Mouse (Mus musculus) right cerebral cortex, postnatal 4 days (tissue): ENCODE measurements around the gene Slc24a4.
"Not testable (repeated sequence)": the region's sequence is repeated elsewhere in the genome, so short reads cannot be mapped to it uniquely, and the experiment has no call there.

Experiments used
- DNase-seq: peaks from one replicate; pipeline ENCODE4 v3.0.0-alpha.2; 2022

The Slc24a4 gene

GRCm38 (mm10) chr12:102251985-102252384, 123.5 kb downstream of the Slc24a4 start:
- DNase-seq, result no peak

DNA sequence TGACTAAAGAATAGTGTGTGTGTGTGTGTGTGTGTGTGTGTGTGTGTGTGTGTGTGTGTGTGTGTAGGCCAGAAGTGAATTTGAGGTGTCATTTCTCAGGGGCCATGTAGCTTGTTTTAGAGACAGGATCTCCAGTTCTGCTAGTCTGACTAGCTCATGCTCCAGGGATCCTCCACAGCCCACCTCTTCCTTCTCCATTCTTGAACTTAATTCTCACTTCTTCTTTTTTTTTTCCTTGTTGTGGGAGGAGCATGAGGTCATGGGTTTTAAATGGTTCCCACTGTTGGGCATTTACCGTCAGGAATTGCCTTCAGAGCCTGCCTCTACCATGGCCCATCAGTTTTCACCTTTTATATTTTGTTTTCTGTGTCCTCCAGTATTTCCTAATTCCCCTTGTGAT, 124.0 kb downstream of the Slc24a4 start:
- DNase-seq, result no peak

DNA sequence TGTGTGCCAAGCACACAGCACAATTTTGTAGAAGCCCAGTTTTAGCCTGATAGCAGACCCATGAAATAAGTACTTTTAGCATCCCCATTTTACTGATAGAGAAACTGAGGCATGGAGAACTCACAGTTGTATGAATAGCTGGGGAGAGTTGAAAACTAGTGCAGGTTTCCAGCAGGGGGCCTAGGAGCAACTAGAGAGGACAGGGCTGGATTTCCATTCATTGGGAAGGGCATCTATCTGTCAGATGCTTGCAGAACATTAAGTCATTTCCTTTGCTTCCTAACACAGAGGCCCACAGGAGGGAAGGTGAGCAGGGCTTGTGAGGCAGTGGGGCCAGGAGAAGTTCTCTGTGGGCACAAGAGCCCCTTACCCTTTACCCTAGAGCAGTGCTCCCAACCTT, 126.5 kb downstream of the Slc24a4 start:
- DNase-seq, result no peak

DNA sequence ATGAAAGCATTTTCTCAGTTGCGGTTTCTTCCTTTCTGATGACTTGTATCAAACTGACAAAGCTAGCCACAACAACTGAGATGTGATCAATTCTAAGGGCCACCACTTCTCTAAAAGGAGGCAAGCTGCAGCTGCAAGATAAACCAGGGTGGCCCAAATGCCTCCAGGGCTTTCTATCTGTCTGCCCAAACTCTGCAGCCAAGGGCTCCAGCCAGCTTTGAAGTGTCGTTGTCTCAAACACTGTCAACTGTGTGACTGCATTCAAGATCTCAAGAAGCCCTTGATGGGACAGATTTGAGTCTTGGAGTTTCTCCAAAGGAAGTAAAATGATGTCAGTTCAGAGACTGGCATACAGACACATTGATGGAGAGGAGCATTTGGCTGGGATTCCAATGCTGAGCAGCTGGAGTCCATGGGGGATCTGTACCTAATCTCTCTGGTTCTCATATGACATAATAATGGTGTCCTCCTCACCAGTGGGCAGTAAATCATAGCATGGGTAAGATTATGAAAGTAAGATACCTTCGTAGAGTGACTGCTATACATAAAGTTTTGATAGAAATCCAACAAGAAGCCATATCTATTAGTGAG, 130.1 kb downstream of the Slc24a4 start:
- no peak for DNase-seq

GRCm38 (mm10) chr12:102261933-102262396, 133.4 kb downstream of the Slc24a4 start:
- no peak for DNase-seq

DNA sequence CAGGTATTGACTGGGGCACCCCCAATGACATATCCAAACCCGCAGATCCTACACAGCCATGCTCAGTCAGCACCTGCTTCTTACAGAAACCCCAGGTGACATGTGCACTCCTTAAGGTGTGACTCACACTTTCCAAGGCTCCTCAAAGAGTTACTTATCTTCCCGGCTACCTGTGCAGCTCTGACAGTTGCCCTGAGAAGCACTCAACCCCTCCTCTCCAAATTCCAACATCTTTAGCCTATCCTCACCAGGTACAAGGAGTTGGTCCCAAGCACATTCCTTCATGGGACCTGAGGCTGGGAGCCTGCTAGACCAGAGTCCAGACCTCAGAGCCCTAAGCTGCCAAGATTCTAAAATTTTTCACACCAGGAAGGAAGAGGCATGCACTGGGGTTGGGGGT, 134.3 kb downstream of the Slc24a4 start:
- no peak for DNase-seq

DNA sequence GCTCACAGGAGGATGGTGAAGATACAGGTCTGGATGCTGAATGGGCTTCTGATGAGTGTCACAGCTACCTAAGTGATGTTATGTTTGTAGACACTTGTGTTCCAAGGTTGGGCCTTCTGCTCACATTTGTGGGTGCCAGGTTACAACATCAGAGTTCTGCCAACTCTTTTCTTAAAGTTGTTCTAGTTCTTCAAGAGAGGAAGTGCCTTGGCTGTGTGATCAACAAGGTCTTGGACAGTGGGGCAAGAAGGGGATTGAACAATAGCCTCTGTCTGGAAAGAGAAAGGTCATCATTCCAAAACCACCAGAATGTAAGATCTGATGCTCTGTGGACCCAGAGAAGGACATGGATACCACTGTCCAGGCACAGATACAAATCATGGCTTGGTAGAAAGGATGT, 134.7 kb downstream of the Slc24a4 start:
- no peak for DNase-seq

DNA sequence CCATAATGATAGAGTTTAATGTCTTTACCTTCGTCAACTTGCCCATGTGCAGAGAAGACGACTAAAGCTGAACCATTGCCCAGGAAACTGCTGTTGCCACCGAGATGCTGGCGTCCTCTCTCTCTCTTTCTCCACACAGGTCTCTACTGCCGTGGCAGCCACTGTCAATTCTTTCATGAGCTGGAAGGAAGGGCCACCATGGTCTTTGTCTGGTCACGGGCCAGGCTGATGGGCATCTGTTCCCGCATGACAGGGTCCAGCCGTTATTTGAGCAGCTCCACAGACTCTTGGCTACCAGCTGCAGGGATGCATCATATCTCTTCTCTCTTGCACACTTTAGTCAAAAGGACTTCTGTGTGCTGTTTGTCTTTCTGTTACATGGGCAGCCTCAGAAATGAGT, 137.9 kb downstream of the Slc24a4 start:
- DNase-seq, result no peak

GRCm38 (mm10) chr12:102269144-102269543, 140.6 kb downstream of the Slc24a4 start:
- no peak for DNase-seq

DNA sequence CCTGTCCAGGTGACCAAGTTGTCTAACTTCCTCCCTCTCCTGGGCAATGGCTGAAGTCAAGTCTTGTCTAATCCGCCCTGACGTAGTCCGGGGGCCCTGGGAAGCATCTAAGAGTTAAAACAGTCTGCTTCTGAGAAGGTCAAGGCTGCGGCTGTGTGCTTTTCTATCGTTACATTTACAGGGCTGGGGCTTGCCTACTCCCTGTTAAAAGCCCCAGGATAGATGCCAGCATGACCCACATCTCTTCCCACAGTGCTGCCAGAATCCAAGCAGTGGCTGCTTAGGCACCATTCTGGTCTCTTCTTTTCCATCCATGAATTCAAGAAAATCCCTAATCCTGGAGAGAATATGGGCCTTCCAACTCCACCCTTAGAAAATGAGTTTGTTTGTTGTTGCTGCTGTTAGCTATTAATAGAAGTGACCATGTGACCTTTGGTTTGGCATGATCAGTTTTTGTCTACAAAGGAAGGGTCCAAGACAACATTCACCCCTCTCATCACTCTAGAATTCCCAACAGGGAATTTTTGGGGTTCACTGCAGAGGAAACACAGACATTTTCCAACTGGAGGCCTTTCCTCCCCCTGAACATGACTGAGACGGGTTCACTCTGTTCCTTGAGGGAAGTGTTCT, 142.4 kb downstream of the Slc24a4 start:
- no peak for DNase-seq

- DNase-seq, result no peak
Measured at GRCm38 (mm10) chr12:102271447-102271846, 142.9 kb downstream of the Slc24a4 start.

- DNase-seq, result no peak
Measured at GRCm38 (mm10) chr12:102275833-102276443, 147.4 kb downstream of the Slc24a4 start.

GRCm38 (mm10) chr12:102280290-102280689, 151.8 kb downstream of the Slc24a4 start:
- not testable (repeated sequence) for DNase-seq

DNA sequence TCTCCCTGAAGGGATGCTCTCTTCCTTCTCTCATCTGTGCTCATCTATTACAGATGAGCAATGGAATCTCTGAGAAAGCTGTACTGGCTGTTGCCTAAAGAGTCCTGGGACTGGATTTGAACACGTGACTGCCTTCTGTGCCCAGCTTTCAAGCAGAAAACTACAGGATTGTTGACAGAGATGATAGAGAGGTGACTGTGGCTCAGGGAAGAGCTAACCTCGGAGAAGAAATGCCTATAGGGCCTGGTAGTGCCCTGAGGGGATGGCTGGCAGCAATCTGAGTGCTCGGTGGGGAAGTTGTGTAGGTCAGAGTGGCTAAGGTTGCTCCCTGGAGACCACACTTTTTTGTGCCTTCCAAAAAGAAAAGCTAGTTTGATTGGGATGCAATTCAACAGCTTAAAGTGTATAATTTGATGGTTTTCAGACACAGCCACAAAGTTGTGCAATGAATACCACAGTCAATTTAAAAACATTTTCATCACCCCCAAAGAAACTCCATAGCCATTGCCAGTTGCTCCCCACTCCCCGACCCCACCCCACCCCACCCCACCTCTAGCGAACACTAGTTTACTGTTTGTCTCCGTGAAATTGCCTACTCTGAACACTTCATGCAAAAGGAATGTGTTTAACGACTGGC, 152.5 kb downstream of the Slc24a4 start:
- DNase-seq, result no peak

- DNase-seq, result no peak
Measured at GRCm38 (mm10) chr12:102282126-102282525, 153.6 kb downstream of the Slc24a4 start.

- DNase-seq, result peak; percentile 16
Measured at GRCm38 (mm10) chr12:102282763-102283482, 154.4 kb downstream of the Slc24a4 start, which contains the start of gene Rin3. Rin3 (plus strand) TSS chr12:102283048.

- peak; percentile 33 for DNase-seq
Measured at GRCm38 (mm10) chr12:102283483-102284266, 155.1 kb downstream of the Slc24a4 start.

DNA sequence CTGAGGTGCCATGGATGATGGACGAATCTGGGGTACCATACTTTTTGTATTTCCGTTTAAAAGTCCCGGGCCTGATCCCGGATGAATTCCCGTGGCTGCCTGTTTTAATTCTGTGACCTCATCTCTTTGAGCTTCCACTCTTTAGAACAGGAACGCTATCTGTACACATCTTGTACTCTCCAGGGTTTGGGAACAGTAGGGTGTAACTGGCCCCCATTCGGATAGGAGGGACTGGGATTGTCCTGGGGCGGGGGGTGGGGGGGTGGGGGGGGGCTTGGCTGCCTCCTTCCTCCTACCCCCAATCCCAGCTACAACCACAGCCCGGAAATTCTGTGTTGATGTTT, 155.7 kb downstream of the Slc24a4 start:
- DNase-seq, result no peak

GRCm38 (mm10) chr12:102284618-102285159, 156.2 kb downstream of the Slc24a4 start:
- DNase-seq, result no peak

DNA sequence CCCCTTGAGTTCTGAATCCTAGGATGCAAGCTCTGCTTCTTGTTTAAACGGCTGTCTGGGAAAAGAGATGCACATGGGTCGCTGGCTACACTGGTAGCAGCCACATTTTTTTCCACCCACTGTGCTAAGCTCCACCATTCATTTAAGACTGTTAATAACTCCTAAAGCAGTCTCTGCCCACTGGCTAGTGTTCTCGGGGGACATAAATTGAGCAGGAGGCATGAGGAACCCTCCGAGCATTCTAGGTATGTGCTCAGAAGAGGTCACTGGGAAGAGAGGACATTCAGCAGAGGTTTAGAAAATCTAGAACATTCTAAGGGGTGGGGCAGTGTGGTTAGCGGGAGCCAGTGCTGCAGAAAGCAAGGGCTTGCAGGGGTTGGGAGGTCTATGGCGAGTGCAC, 156.8 kb downstream of the Slc24a4 start:
- DNase-seq, result no peak

DNA sequence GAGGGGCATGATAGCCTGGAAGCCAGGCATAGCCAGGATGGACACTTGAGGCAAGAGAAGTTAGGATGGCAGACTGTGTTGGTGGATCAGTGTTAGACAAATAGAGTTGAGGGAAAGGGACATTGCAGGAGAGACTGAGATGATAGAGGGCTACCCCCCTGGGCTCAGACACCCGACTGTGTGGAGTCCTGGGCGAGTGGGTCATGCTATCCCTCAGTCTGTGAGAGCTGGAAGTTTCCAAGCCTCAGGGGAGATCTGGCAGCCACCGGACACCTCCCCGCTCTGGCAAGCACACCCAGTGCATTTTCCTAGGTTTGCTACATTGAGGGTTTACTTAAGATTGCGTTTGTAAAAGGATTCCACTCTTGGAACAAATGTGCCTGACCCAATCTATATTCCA, 157.2 kb downstream of the Slc24a4 start:
- no peak for DNase-seq
